Mouse (Mus musculus) megakaryocyte, embryonic 14.5 days (primary cell): Measurements from ENCODE around the gene Ptk7.

ENCODE experiments used
- FLI1 ChIP-seq: IDR thresholded peaks from 2 replicates; pipeline ENCODE4 v1.6.1; 2012; ENCODE audit warnings: low read length, inconsistent platforms, mixed read lengths
- GATA1 ChIP-seq: IDR thresholded peaks from 3 replicates; pipeline ENCODE4 v1.6.1; 2012; ENCODE audit warnings: mixed read lengths, low read length, inconsistent platforms, borderline replicate concordance

DNA sequence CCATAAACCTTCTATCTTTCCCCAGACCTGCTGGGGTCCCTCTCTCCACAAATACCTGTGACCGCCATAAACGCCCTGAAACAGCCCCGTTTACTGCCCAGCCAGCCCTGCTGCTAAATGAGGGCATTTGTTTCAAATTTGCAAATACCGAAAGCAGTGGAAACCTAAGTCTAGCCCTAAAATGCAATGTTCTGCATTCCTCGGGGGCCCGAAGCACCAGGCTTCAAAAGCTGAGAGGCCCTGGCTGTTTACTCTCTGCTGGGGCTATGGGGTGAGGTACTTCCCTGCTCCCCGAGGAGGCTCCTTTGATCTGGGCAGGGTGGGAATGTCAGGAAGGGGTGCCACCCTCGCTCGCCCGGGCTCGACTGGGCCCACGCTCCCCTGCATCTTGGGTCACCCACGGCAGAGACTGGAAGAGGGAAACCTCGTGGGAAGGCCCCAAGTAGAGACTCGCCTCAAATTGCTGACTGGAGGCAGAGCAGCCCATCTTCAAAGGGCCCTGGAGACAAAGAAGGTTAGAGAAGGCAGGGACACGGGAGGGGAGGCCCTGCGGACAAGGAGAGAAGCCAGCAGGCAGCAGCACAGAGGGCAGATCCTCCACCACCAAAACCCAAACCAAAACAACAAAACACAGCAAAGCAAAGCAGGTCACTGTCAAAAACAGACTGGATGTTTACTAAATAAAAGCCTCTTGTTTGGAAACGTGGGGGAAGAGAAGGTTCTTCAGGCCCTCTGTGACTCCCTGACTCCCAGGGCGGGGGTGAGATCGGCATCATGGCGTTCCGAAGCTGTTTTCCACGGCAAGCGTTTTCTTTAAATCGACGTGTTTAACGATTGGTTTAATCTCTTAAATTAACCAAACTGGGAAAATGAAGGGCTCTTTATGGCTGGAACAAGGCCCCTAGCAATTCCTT lies 10.3 kb downstream of the Ptk7 start:
- no peak for TF ChIP-seq GATA1
- no peak for TF ChIP-seq FLI1
